Mouse (Mus musculus) liver, embryonic 13.5 days (tissue): ENCODE results near the gene Bdkrb2. TPM values are rescaled to one million over a fixed set of nuclear protein-coding genes. Genes with fewer than 3 reads are reported as not detected.

Experiments used
- ATAC-seq: fragments of 200-750 bp; cut with Nextera tagmentation; 2 replicates; pipeline ENCODE4 v1.8.0; 2017; ENCODE audit warnings: low read depth, mild to moderate bottlenecking, moderate number of reproducible peaks, moderate library complexity
- DNase-seq: peaks from one replicate; pipeline ENCODE4 v3.0.0; 2022
- H3K27ac ChIP-seq: fragments of 300-500 bp; sonication (generic); 2 replicates; pipeline ENCODE4 v1.5.1; 2015; ENCODE audit warnings: moderate library complexity, mild to moderate bottlenecking, inconsistent platforms
- H3K27me3 ChIP-seq: fragments of 300-500 bp; sonication (generic); 2 replicates; pipeline ENCODE4 v1.6.1; 2015; ENCODE audit warnings: mild to moderate bottlenecking, inconsistent platforms
- H3K36me3 ChIP-seq: fragments of 300-500 bp; sonication (generic); 2 replicates; pipeline ENCODE4 v1.6.1; 2015; ENCODE audit warnings: mild to moderate bottlenecking, inconsistent platforms
- H3K4me1 ChIP-seq: fragments of 300-500 bp; sonication (generic); replicated peaks from 2 replicates; pipeline ENCODE4 v1.6.1; 2015; ENCODE audit warnings: inconsistent platforms
- H3K4me2 ChIP-seq: fragments of 300-500 bp; sonication (generic); 2 replicates; pipeline ENCODE4 v1.6.1; 2015; ENCODE audit warnings: inconsistent platforms, mild to moderate bottlenecking, moderate library complexity
- H3K4me3 ChIP-seq: fragments of 300-500 bp; sonication (generic); replicated peaks from 2 replicates; pipeline ENCODE4 v1.5.1; 2015; ENCODE audit warnings: mild to moderate bottlenecking, inconsistent platforms
- H3K9ac ChIP-seq: fragments of 300-500 bp; sonication (generic); 2 replicates; pipeline ENCODE4 v1.6.1; 2015; ENCODE audit warnings: mild to moderate bottlenecking, inconsistent platforms
- H3K9me3 ChIP-seq: fragments of 300-500 bp; sonication (generic); replicated peaks from 2 replicates; pipeline ENCODE4 v1.6.1; 2016; ENCODE audit warnings: inconsistent platforms
- WGBS: fragments of 180-500 bp; shearing (Covaris S2); methylation state at CpG from one replicate; pipeline ENCODE4 v1.1.7; 2015; ENCODE audit not compliant: insufficient replicate concordance; 5-methylcytosine and 5-hydroxymethylcytosine counted together
- polyA plus RNA-seq: library from polyadenylated mRNA; unstranded; fragments of >200 nt; fragmentation: Nextera tagmentation; extraction: Ambion mirVana; gene quantifications from 2 replicates; pipeline ENCODE4 v1.2.1, GENCODE M21; 2015

The Bdkrb2 gene
- polyA plus RNA-seq, 1 experiment from 2014 or later: not detected

DNA sequence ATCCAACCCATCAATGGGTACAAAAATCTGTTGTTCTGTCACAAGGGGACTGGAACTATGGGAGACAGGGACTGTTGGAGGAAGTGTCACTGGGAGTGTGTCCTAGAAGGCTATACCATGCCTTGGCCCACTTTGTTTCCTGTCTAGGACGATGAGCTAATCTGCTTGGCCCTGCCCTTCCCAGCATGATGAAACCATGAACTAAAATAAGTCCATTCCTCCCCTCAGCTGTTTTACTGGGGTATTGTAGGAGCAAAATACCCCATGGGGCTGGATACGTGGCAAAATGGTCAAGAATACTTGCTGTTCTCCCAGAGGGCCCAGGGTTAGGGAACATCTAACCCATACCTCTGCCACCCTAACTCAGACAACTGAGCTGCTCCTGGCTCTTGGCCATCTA is 15.0 kb upstream of the Bdkrb2 start:
- H3K9ac ChIP-seq: no peak overlapping the region
- WGBS: 40% methylated on average over 2 of the region's 2 CpGs
- 0 out of 2 replicates have a peak, but pooled peaks cover 3% of the 10 kb centered on the region for H3K4me1 ChIP-seq
- H3K9me3 ChIP-seq: no peaks in the 10 kb centered on the region
- no peak overlapping the region for H3K4me3 ChIP-seq
- no peak for ATAC-seq
- DNase-seq: no peak
- no peak overlapping the region for H3K4me2 ChIP-seq
- H3K27me3 ChIP-seq: no peaks in the 10 kb centered on the region
- H3K27ac ChIP-seq: no peak overlapping the region
- H3K36me3 ChIP-seq: no peaks in the 10 kb centered on the region

DNA sequence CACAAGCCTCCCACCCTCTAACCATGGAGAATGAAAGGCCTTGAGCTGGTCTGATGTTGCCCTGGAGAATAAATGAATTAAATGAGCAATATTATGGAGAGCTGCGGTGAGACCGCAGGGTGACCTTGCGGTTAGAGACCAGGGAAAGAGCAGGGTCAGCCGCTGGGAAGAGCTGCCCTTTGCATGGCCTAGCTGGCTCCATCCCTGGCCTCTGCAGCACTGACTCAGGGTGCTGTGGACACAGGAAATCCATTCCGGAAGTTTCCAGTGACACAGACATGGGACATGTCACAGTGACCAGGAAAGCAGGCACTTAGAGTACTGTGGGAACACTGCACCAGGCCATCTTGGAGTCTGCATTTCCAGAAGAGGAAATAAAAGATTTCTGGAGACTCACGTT is 14.1 kb upstream of the Bdkrb2 start:
- Histone ChIP-seq H3K4me2 (no peak overlapping the region), H3K4me3 (no peak overlapping the region), H3K4me1 (0 out of 2 replicates have a peak, but pooled peaks cover 3% of the 10 kb centered on the region), H3K9ac (no peak overlapping the region), H3K27me3 (no peaks in the 10 kb centered on the region), H3K36me3 (no peaks in the 10 kb centered on the region), H3K27ac (no peak overlapping the region), H3K9me3 (no peaks in the 10 kb centered on the region)
- DNase-seq: no peak
- no peak for ATAC-seq
- 65% methylated on average over 6 of the region's 6 CpGs for WGBS

DNA sequence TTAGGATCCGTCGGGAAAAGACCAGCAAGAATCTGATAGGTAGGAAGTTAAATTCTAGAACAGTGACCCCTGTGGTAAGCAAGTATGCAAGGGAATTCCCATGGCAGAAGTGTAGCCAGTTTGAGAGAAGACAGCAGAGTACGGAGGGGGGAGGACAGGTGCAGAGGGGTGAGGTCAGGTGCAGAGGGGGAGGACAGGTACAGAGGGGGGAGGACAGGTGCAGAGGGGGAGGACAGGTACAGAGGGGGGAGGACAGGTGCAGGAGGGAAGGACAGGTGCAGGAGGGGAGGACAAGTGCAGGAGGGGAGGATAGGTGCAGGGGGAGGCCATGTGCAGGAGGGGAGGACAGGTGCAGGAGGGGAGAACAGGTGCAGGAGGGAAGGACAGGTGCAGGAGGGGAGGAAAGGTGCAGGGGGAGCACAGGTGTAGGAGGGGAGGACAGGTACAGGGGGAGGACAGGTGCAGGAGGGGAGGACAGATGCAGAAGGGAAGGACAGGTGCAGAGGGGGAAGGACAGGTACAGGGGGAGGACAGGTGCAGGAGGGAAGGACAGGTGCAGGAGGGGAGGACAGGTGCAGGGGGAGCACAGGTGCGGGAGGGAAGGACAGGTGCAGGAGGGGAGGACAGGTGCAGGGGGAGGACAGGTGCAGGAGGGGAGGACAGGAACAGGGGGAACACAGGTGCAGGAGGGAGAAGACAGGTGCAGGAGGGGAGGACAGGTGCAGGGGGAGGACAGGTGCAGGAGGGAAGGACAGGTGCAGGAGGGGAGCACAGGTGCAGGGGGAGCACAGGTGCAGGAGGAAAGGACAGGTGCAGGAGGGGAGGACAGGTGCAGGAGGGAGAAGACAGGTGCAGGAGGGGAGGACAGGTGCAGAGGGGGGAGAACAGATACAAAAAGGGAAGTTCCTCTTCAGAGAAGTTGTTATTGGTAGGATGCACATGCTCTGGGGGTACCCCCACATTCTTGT is 12.9 kb upstream of the Bdkrb2 start:
- Histone ChIP-seq H3K9me3 (no peaks in the 10 kb centered on the region), H3K36me3 (no peaks in the 10 kb centered on the region), H3K4me1 (0 out of 2 replicates have a peak, but pooled peaks cover 8% of the 10 kb centered on the region), H3K27ac (no peak overlapping the region), H3K9ac (no peak overlapping the region), H3K4me2 (no peak overlapping the region), H3K4me3 (no peak overlapping the region), H3K27me3 (no peaks in the 10 kb centered on the region)
- no peak for DNase-seq
- WGBS: 64% methylated on average over 4 of the region's 4 CpGs
- ATAC-seq: no peak

DNA sequence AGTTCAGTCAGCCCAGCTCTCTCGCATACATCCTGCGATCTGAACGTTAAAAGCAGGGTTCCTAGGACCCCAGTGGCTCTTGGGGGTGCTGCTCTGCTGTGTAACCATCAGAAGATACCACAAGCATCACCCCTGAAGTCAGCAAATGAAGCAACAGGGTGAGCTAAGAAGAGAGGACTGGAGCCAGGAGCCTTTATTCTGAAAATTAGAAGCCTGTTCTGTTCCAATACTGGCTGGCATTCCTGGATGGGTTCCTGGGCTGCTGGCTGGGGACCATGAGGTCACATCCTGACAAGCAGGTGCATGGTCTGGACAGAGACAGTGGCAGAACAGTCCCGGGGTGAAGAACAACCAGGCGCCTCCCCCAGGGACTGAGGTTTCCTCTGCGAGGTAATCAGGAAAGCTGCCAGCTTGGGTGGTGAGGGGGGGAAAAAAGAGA is 11.5 kb upstream of the Bdkrb2 start:
- no peak overlapping the region for H3K9ac ChIP-seq

DNA sequence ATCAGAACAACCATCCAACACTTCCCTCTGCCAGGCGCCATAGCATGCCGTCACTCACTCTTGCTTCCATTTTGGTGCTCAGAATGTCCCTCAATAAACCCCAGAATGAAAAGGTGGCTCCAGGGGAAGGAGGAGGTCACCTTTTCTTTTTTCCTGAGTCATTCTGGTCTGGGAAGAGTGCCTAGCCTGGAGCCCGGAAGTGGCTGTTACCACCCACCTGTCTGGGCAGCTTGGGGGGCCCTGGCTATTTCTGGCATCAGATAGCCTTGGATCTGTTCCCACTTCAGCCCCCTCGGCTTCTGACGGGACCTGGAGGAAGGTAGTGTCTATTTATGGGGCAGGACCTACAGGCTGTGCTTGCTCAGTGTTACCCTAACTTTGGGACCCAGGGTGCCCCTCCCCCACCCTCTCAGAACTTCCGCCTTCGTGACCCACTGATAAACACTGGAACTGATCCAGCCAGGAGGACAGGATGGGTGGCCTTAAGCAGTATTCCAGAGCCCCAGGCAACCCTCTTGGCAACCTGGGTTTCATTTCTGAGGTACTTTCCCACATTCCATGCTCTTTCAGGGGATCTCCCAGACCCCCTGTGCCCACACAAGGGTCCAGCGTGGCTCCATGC is 8.8 kb upstream of the Bdkrb2 start:
- Histone ChIP-seq H3K4me1 (0 out of 2 replicates have a peak, but pooled peaks cover 5% of the 10 kb centered on the region), H3K9me3 (no peaks in the 10 kb centered on the region), H3K27ac (no peak overlapping the region), H3K4me2 (no peak overlapping the region), H3K4me3 (no peak overlapping the region), H3K36me3 (no peaks in the 10 kb centered on the region), H3K9ac (no peak overlapping the region), H3K27me3 (no peaks in the 10 kb centered on the region)
- ATAC-seq: no peak
- no peak for DNase-seq
- WGBS: 42% methylated on average over 8 of the region's 8 CpGs

More for the DNA sequence above, 11.5 kb upstream of the Bdkrb2 start:
- 37% methylated on average over 6 of the region's 6 CpGs for WGBS
- Histone ChIP-seq H3K4me2 (no peak overlapping the region), H3K4me1 (0 out of 2 replicates have a peak, but pooled peaks cover 5% of the 10 kb centered on the region), H3K27me3 (no peaks in the 10 kb centered on the region), H3K9me3 (no peaks in the 10 kb centered on the region), H3K27ac (no peak overlapping the region), H3K36me3 (no peaks in the 10 kb centered on the region), H3K4me3 (no peak overlapping the region)
- DNase-seq (no peak), ATAC-seq (no peak)

DNA sequence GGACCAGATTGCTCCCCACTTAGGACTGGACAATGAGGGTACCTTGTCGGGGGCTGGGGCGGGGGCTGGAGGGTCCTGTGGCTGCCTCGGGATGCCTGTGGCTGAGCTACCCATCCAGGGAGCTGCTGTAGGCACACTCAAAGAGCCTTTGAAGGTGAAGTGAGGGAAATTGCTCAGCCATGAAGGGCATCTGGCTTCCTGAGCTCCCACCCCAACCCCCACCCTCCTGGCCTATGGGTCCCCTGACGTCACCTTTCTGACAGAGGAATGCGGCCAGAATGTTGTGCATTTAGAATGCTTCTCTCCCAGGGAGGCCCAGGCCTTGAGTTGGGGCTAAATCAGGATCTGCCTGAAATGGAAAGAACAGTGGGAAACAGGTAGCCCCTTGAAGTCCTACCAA is 7.9 kb upstream of the Bdkrb2 start:
- H3K9ac ChIP-seq: no peak overlapping the region
- H3K27ac ChIP-seq: no peak overlapping the region
- no peak for DNase-seq
- H3K9me3 ChIP-seq: no peaks in the 10 kb centered on the region
- 0 out of 2 replicates have a peak, but pooled peaks cover 5% of the 10 kb centered on the region for H3K4me1 ChIP-seq
- H3K27me3 ChIP-seq: no peaks in the 10 kb centered on the region
- H3K4me3 ChIP-seq: no peak overlapping the region
- ATAC-seq: no peak
- WGBS: 61% methylated on average over 5 of the region's 5 CpGs
- H3K36me3 ChIP-seq: no peaks in the 10 kb centered on the region
- no peak overlapping the region for H3K4me2 ChIP-seq

DNA sequence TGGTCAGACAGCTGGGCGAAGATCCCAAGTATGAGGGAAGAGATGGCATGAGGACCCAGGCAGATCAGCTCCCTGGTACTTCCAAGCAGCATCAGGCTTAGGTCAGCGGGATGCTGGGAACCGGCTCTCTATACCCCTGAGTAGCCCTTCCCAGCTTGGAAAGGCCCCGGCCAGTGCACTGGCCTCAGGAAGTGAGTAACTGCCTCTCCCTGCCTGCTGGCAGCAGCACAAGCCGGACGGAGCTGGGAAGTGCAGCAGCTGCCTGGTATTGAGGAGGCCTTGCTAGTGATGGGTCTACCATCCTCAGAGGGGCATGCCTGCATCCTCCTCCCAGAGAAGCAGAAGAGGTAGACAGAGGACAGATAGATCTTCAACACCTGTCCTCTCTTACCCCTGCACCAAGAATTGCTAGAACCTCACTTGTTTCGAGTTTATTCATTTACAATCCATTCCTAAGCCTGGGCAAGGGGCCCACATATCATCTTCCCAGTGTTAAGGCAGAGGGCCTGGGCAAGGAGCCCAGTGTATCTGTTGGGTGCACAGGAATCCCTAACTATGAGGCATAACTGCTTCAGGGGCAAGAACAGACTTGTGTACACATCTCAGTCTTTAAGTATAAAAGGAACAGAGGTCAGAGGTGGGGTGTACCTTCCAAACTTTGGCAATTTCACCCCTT is 5.6 kb upstream of the Bdkrb2 start:
- no peak for DNase-seq
- no peaks in the 10 kb centered on the region for H3K9me3 ChIP-seq
- H3K4me2 ChIP-seq: no peak overlapping the region
- WGBS: 43% methylated on average over 7 of the region's 7 CpGs
- H3K27ac ChIP-seq: no peak overlapping the region
- ATAC-seq: no peak
- H3K27me3 ChIP-seq: peaks cover 20% of the 10 kb centered on the region
- no peak overlapping the region for H3K4me3 ChIP-seq
- H3K9ac ChIP-seq: no peak overlapping the region
- H3K4me1 ChIP-seq: 0 out of 2 replicates have a peak, but pooled peaks cover 5% of the 10 kb centered on the region
- no peaks in the 10 kb centered on the region for H3K36me3 ChIP-seq

DNA sequence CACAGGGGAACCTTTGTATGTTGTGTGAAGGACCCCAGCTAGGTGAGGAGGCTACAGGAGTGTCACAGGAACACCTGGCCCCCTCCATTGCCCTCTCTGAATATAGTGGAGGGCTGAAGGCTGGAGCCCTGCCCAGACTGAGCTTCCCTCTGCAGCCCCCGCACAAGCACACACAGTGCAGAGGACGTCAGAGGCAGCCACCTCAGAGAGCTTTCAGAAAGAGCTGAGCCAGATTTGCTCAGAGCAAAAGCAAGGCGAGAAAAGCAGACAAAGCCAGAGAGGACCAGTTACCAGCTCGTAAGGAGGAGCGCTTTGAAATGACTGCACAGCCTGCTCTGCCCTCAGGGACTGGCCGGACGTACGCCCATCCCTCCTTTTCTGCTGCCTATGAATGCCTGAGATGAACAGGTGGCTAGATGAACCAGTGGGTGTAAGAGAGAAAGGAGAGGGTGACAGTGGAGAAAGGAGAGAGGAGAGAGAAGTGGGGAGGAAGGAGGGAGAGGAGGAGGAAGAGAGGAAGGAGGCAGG is 2.0 kb upstream of the Bdkrb2 start:
- Histone ChIP-seq H3K27me3 (peaks cover 53% of the 10 kb centered on the region), H3K4me2 (no peak overlapping the region), H3K36me3 (no peaks in the 10 kb centered on the region), H3K4me3 (no peak overlapping the region), H3K27ac (no peak overlapping the region), H3K4me1 (peaks cover 17% of the 10 kb centered on the region), H3K9ac (no peak overlapping the region), H3K9me3 (no peaks in the 10 kb centered on the region)
- 47% methylated on average over 8 of the region's 8 CpGs for WGBS
- no peak for DNase-seq
- no peak for ATAC-seq

DNA sequence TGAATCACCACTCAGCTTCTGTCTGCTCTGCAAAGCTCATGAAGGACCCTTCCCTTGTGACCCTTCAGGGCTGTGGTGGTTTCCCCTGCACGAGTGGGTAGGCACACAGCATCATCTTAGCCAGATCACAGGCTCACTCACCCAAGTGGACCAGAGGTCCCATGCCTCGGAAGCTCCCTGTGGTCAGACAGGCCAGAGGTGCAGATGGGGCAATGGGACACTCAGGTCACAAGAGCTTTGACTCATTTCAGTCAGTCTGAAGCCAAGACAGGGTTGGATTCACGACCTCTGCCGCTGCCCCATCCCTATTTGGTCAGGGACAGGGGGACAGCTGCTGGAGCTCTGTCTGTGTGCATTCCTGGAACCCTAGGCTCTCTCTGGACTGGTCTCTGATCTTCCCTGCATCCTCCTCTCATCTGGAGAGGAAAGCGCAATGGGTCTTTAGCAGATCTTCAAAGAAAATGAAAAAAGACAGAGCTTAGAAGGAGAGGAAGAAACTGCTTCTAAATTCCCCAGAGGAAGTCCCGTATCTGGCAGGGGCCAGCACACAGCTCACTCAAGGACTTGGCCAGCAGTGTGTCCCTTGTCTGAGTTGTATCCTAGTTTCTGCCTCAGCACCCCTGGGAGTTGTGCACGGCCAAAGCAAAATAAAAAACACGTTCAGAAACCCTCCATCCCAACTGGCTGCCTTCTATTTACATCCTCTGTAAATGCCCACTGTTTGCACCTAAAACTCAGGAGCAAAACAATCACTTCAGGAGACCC is 788 bp upstream of the Bdkrb2 start:
- no peaks in the 10 kb centered on the region for H3K9me3 ChIP-seq
- no peak overlapping the region for H3K9ac ChIP-seq
- 21% methylated on average over 8 of the region's 8 CpGs for WGBS
- H3K4me2 ChIP-seq: no peak overlapping the region
- no peak for ATAC-seq
- no peak overlapping the region for H3K27ac ChIP-seq
- DNase-seq: no peak
- H3K36me3 ChIP-seq: no peaks in the 10 kb centered on the region
- H3K4me1 ChIP-seq: peaks cover 17% of the 10 kb centered on the region
- H3K27me3 ChIP-seq: peaks cover 53% of the 10 kb centered on the region
- H3K4me3 ChIP-seq: no peak overlapping the region

DNA sequence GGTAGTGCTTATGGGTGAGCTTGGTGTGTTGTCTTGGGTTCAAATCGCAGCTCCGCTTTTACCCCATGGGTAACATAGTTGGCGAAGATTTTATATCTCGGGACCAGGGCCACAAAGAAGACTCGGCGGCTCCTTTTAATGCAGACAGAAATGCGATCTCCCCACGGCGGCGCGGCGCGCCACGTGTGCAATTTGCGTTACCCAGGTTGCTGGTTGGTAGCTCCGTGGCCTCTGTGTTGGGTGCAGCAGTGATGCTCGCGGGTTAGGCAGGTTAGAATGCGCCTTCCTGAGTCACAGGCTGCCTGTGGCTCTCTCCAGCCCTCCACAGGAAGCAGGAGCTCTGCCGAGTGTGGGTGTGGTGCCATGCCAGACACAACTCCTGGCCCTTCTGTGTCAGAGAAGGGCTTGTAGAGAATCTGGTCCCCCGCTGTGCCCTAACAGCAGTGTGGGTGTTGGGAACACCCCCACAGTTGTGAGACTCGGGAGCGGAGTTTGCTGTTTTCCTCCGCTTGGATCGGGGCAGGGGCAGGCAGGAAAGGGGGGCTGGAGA is 775 bp downstream of the Bdkrb2 start:
- DNase-seq (no peak), ATAC-seq (no peak)
- Histone ChIP-seq H3K4me3 (no peak overlapping the region), H3K9ac (no peak overlapping the region), H3K27ac (no peak overlapping the region), H3K27me3 (peaks cover 53% of the 10 kb centered on the region), H3K4me2 (0 out of 2 replicates have a peak overlapping the region, but pooled peaks have one; percentile 32), H3K36me3 (no peaks in the 10 kb centered on the region), H3K9me3 (no peaks in the 10 kb centered on the region), H3K4me1 (peaks cover 17% of the 10 kb centered on the region)
- 15% methylated on average over 25 of the region's 25 CpGs for WGBS
